Mouse (Mus musculus) cerebellum, adult 2 months (tissue): ENCODE measurements around the gene Fbxw7.

ENCODE experiments used
- CTCF ChIP-seq: fragments of 200-500 bp; IDR thresholded peaks from 2 replicates; pipeline ENCODE4 v1.5.1; 2011; ENCODE audit warnings: low read depth, mild to moderate bottlenecking, control low read depth, low read length, moderate library complexity, borderline replicate concordance; ENCODE audit not compliant: insufficient read depth
- POLR2A ChIP-seq: fragments of 200-500 bp; IDR thresholded peaks from 2 replicates; pipeline ENCODE4 v1.6.1; 2011; ENCODE audit warnings: low read length, control low read depth, borderline replicate concordance; ENCODE audit not compliant: insufficient read depth

DNA sequence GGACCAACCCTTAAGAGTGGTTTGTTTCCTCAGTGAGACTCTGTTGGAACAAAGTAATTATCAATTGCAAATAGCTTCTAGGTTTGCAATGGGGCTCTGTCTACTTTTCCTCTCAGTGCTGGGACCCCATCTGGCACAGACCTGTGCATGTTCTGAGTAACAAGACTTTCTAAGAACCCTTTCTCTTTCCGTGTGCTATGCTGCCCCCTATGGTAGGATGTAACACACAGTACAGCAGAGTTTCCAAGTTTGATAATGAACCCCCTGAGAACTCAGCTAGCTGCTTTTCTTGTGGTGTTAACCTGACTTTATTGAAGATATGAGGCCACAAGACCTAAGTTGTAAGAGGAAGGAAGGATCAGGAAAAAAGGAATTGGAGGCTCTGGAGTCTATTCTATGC is 91.5 kb downstream of the Fbxw7 start:
- no peak for TF ChIP-seq CTCF
- TF ChIP-seq POLR2A = no peak
